Mouse (Mus musculus) cerebral cortex, adult 2 months (tissue): ENCODE results near the gene Arl8a.

Experiments used
- WGBS: fragments of 180-500 bp; shearing (Covaris S2); methylation state at CpG from one replicate; pipeline ENCODE4 v1.1.7; 2018; 5-methylcytosine and 5-hydroxymethylcytosine counted together

Gene Arl8a

DNA sequence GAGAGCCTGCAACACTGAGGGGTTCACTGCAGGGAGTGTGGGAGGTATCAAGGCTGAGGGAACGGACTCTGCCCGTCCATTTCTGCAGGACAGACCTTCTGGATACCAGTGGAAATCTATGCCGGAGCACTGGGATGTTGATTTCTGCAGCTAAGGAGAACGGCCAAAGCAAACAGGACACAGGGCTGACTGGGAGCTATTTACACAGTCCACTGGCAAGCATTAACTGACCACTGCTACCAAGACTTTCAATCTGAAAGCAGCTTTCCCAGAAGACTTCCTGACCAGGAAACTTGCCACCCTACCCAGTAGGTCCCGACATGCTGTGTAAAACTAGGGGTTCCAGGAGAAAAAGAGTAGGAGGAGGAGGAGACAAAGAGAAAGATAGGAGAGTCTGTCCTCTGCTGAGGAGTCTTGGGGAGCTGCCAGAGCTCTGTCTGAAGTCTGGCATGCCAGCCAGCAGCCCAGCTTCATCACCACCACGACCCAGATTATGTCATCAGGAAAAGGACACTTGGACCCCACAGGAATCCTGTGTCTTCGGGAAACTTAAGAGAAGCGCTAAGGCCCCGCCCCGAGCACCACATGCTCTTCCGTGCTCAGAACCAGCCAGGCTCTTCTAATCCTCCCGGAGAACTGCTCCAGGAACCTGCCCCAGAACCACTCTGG, 23.1 kb downstream of the Arl8a start:
- WGBS = 32% methylated on average over 12 of the region's 12 CpGs

DNA sequence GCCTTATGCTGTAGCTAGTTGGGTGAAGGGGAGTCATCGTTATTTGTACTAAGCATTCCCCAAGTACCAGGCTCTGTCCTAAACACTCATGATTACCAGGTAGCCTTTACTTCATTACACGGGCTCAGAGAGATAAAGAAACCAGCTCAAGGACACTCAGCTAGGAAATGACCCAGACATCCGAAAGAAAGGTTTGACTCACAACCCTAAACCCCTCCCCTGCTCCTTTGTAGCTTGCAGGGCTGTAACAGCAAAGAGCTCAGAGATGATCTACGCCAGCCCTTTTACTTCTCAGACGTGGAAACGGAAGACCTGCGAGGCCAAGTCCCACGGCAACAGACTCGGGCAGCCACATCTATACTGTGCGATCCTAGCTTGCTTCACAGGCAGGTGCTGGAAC, 23.7 kb downstream of the Arl8a start:
- WGBS = 69% methylated on average over 10 of the region's 10 CpGs

DNA sequence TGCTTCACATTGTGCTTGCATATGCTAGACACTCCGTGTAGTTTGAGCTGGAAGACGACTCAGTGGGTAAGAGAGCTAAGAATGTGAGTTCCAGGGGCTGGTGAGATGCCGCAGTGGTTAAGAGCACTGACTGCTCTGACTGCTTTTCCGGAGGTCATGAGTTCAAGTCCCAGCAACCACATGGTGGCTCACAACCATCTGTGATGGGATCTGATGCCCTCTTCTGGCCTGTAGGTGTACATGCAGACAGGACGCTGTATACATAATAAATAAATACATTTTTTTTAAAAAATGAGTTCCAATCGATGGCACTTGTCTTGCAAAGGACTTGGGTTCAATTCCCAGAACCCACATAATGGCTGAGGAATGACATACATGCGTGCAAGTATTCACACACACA, 24.6 kb downstream of the Arl8a start:
- 74% methylated on average over 7 of the region's 7 CpGs for WGBS

DNA sequence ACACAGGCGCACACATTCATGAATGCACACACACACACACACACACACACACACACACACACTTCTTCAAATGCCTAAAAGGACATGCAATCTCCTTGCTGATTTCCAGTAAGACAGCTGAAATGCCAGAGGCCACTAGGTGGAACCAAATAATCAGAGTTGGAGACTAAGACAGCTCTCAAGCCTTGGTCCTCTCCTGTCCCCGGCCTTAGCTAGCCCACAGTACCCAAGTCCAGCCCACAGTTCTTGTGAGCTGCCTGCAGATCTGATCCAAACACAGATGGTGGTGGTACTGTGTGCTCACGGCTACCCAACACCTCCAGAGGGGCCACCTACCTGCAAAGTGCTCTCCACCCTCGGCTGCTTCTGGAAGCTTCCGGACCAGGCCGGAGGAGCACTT, 25.4 kb downstream of the Arl8a start:
- 35% methylated on average over 6 of the region's 6 CpGs for WGBS

DNA sequence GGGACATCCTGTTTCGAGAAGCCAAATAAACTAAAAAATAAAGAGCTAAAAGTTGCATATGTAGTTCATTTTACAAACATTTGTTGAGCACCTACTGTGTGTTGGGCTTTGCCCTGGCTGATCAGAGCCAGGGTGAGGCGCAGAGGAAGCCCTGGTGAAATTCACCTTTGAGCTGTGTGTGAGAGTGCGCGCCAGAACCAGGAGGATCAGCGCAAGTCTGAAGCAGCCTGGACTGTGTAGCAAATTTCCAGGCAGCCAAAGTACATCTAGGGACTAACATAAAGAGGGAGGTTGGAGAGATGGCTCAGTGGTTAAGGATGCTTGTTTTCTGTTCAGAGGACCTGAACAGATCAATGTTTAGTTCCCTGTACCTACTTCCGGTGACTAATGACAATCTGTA, 26.7 kb downstream of the Arl8a start:
- WGBS = 98% methylated on average over 6 of the region's 6 CpGs

DNA sequence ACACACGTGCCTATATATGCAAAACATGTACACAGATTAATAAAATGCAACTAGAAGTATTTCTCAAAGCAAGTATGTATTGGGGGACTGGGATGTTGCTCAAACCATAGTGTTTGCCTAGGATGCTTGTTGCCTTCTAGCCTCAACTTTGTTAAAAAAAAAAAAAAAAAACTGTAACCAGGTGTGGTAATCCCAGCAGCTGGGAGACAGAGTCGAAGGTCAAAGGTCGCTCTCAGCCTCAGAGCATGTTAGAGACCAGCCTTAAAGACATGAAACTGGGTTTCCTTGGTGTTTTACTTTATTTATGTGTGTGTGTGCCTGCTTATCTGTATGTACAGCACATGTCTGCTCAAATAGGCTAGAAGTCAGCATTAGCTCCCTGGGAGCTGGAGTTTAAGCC, 28.6 kb downstream of the Arl8a start:
- WGBS = 81% methylated on average over 3 of the region's 3 CpGs

DNA sequence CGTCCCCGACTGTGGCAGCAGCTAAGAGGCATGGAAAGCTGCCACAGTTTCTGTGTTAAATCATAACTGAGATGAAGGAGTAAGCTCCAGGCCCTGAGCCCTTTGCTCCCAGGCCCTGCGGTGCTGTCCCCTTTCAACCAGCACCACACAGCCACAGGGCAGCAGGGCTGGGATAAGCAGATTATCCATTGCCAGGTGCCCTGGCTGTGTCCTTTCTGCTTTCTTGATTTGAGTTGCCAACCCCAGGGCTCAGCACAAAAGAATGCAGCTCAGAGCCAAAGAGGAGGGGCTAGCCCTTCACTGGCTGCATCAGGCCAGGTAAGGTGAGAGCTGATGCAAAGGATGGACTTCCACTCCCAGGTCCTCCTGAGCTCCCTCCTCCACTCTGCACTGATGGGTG, 31.1 kb downstream of the Arl8a start:
- 98% methylated on average over 3 of the region's 3 CpGs for WGBS

DNA sequence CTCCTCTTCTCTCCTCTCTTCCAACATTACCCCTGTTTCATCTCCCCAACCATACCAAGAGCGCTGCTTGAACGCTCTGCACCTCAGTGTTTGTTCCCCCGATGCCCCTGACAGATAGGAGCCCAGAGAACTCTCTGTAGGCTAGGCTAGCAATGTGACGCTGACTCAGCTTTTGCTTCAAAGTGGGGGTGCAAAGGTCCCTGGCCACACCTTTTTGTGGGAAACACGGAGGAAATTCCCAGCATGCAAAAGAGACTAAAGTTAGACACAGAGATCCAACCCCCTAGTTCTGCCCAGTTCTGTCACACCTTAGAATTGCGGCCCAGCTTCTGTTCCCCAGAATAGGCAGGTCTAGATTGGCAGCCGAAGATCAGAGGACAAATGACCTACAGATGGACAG, 32.2 kb downstream of the Arl8a start:
- 90% methylated on average over 7 of the region's 7 CpGs for WGBS

DNA sequence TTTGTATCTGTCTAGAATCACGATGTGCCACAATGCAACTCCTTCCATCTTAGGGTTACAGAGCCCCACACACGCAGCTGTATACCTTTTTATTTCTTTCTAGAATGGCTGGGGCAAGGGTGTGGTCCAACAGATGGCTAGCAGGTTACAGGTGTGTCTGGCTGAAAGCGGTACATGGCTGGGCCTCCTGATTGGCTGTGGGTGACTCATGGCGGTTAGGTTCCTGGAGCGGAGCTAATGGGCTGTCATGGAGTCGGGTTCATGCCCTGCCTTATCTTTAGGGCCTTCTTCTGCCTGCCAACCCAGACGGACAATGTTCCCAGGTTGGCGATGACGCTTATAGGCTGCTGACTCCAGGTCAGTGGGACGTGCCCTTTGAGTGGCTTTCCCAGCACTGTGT, 34.2 kb downstream of the Arl8a start:
- WGBS = 97% methylated on average over 10 of the region's 10 CpGs

DNA sequence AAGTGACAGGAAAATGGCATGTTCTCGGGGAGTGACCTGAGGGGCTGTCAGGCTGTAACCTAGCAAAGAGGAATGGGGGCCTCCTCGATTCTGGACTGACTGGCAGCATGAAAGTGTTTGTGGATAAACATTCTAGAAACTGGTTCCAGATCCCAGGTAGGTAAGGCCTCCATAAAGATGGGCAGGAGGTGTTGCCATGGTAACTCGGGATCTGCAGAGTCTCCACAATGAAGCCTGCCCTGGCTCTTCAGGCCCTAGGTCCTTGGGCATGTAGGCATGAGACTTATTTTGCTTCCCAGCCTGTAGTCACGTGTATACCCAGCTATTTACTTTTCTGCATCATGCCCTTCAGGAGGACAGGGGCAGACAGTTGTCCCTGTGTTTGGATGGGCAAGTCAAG, 34.7 kb downstream of the Arl8a start:
- WGBS = 86% methylated on average over 4 of the region's 4 CpGs

DNA sequence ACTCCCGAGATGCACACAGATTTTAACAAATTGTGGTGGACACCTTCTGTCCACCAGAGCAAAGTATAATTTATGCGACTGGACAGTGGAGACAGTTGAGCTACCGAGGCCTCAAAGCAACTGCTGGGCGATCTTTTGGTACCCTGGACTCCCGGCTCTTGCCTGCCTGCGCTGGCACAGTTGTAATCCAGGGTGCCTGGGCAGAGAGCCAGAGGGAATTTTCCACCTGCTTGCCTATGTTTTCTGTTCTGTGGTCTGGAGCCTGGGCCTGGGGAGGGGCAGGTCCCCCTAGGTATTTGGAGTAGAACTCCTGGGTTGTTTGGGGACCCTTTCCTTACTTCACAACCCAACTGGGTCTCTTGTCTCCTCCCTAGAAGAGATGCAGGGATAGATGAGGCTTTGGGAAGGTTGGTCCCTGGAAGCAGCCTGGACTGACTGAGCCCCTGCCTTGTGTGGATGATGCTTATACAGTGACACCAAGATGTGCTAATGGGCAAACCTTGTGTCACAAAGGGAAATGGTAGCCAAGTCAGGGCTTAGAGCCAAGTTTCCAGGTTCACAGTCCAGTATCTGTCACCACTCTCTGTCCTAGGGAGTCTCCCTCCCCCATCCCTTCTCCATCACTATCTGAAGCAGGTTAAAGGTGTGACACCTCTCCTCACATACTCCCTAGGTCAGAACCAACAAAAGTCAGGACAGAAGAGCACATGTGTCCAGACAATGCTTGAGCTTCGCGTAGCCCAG, 35.4 kb downstream of the Arl8a start:
- 76% methylated on average over 8 of the region's 8 CpGs for WGBS

DNA sequence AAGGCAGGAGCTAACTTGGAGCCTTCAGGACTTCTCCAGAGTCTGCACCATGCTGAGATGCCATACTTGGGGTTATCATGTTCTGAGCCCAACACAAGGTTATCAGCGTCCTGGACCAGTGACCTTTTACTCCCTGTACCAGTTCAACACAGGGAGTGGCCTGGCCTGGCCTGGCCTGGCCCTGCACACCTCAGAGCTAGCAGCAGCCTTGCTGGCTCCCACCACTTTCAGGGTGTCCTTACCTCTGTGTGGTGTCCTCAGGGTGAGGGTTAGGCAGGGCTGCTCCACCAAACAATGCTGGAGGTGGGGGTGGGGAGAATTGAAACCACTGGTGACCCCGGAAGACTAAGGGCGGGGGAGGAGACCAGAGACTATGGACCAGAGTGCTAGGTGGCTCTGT, 36.4 kb downstream of the Arl8a start:
- 74% methylated on average over 3 of the region's 3 CpGs for WGBS

DNA sequence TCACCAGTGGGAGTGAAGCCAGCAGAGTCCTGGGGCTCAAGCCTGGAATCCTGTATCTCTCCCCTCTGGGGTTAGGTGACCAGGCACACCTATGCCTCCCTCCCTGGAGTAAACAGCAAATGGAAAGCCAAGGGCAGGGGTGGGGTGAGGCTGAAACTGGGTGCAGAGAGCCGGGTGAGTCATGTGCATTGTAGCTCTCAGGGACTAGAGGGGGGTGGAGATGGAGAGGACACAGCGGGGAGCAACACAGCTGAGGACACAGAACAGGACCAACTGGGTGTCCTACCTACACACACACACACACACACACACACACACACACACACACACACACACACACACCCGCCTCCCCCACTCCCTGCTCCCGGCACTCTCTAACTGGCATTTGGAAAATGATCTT, 36.8 kb downstream of the Arl8a start:
- 66% methylated on average over 4 of the region's 4 CpGs for WGBS

DNA sequence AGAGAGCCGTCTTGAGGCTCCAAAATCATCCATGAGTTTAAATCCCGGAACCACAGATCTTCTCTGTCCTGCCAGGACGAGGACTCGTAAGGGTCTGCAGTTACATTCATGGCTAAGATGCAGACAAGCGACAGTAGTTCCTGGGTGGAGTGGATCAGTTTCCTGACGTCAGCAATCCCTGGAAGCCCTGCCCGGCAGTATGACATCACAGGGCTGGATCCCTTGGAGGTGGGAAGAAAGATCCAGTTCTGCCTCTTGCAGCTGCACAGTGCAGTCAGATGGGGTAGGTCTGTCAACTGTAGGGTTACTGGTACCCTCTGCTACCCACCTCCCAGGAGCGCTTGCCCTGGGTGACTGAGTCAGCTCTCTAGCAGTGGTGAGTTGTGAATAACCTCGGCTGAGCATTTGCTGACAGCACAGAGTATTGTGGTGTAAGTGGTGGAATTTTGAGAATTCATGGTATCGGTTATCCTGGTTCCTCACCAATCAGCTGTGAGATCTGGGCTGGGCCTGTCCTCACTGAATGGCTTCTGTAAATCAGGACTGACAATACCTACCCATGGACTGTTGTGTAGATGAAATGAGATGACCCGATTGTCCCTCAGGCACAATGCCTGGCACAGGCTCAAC, 37.4 kb downstream of the Arl8a start:
- WGBS = 68% methylated on average over 11 of the region's 11 CpGs

DNA sequence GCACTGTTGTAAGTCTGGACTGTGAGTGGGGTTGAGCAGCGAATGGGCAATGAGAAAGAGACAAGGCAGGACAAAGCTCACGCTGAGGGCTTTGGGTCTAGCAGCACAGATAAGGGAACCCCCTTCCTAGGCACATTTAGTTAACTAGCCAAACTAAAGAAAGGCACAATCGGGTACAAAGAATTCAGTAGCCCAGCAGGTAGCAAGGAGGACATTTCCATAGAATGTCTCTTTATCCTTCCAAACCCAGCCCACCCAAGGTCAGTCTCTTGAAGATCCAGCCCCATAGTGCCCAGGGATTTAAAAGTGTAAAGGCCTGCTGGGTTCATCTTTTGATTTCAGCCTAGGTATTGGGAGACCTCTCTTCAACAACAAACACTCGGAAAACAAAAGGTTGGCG, 39.3 kb downstream of the Arl8a start:
- WGBS = 78% methylated on average over 5 of the region's 5 CpGs

DNA sequence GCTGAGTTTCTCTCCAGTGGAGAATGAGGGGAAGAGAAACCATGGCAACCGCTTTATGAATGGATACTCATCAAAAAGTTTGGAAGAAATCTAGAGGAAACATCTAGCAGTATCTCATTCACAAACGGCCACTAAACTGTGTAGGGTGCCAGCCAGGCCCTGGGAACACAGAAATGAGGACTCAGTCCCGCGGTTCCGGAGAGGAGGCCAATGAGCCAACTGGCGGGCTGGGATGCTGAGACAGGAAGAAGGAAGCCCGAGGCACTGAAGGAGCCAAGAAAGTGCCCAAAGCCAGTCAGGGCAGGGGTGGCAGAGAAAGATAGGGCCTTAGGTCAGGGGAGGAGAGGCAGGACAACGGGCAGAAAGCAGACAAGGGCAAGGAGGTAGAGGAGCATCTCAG, 39.8 kb downstream of the Arl8a start:
- WGBS = 34% methylated on average over 8 of the region's 8 CpGs

DNA sequence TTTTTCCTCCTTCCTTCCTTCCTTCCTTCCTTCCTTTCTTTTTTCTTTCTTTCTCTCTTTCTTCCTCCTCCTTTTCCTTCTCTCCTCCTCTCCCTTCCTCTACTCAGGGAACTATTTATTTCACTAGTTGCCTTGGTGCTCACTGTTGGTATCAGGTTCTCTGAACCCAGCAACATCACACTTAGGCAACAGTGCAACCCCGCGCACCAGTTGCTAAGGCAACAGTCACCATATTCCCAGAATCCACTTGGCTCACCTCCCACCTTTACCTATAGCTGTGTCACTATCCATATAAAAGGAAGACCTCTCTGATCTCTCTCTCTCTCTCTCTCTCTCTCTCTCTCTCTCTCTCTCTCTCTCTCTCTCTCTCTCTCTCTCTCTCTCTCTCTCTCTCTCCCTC, 40.4 kb downstream of the Arl8a start:
- 45% methylated on average over 2 of the region's 2 CpGs for WGBS

DNA sequence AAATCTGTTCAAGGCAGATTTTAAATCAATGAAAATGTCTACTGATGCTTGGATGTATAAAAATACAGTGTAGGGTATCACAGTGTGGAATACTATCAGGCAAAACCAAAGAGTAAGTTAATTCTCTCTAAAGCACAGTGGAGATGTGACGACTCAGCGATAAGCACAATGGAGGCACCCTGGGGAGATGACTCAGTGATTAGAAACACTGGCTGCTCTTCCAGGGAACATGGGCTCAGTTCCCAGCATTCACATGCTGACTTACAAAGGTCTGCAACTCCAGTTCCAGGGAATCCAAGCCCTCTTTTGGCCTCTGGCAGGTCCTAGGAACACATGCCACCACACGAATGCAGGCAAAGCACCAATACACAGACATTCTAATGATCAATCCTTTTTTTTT, 41.6 kb downstream of the Arl8a start:
- 23% methylated on average over 3 of the region's 3 CpGs for WGBS

DNA sequence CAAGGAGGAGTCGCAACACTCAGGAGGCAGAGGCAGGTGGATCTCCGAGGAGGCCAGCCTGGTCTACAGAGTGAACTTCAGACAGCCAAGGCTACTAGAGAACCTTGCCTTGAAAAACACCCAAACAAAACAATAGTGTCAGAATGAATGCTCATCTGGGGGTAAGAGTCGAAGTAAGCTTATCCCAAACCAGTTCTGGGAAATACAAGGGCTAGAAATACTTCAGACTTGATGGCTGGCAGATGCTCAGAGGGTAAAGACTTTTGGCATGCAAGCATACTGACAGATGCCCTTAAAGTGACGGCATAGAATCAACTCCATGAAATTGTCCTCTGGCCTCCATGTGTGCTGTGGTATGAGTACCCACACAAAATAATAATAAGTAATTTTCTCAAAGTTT, 42.6 kb downstream of the Arl8a start:
- 87% methylated on average over 4 of the region's 4 CpGs for WGBS

DNA sequence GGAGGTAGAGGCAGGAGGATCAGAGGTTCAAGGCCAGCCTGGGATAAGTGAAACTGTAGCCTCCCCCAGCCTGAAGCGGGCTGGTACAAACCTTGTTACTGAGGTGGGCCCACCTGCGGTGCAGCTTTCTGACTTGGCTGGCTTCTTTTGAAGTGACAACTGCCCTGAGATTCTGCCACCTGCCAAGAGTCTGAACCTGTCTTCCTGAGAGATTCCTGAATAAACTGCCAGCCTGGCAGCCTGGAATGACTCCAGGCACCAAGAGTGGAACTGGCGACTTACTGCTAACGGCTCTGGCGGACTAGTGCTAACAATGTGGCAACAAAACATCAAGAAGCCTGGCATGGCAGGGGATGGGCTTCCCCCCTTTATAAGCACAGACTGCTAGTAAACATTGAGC, 47.7 kb downstream of the Arl8a start:
- 77% methylated on average over 5 of the region's 5 CpGs for WGBS

DNA sequence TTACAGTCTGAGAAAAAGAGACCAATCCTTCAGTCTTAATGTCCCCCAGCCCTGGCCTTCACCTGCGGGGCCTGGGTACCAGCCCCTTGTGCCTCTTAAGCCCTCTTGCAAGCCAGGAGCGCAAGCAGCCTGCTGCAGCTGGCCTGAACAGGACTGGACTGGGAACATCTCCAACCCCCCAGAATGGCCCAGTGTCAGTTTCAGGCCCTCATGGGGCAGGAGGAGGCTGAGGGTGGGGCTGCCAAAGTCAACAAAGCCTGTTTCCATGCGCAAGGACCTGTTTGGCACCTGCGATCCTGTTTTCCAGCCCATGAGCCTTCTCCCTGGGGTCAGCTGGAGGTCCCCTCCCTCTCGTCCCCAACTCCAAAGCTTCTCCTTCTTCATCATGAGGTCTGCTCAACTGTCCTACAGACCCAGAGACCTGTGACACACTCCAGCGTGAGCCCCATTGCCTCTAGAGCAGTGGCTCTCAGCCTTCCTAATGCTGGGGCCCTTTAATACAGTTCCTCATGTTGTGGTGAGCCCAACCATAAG, 49.4 kb downstream of the Arl8a start:
- WGBS = 85% methylated on average over 6 of the region's 6 CpGs

DNA sequence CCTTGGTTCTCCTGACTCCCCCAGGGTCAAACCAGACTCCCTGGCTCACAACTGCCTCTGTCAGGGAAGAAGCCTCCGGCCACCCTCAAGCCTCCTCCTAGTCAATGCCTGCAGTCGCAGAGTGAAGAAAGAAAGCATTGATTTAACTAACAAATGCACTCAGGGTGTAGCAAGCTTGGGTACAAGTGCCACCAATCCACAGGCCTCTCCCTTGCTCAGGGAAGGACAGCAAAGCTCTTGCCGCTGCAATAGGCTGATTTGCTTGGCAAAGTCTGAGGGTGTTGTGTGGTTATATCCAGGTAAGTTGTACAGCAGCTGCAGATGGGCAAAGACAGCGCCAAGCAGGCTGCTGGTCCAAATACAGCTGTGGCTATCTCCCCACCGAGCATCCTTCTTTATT, 51.8 kb downstream of the Arl8a start:
- WGBS = 60% methylated on average over 5 of the region's 5 CpGs
